Mouse (Mus musculus): ENCODE results near the gene Tmem273.

Tmem273 gene

GRCm38 (mm10) chr14:32785556-32786130 lies at the start of gene Tmem273:
Tmem273 (plus strand) TSS chr14:32785963.
- DNase-seq: no peak

GRCm38 (mm10) chr14:32736561-32736960 lies 49.2 kb upstream of the Tmem273 start:
- no peak for DNase-seq

- no peak for DNase-seq
Observed at GRCm38 (mm10) chr14:32738586-32738985, 47.2 kb upstream of the Tmem273 start.

- DNase-seq: no peak
Observed at GRCm38 (mm10) chr14:32748519-32748918, 37.2 kb upstream of the Tmem273 start.

GRCm38 (mm10) chr14:32750727-32751126 lies 35.0 kb upstream of the Tmem273 start:
- DNase-seq: no peak

- no peak for DNase-seq
Observed at GRCm38 (mm10) chr14:32754286-32754685, 31.5 kb upstream of the Tmem273 start.

GRCm38 (mm10) chr14:32762177-32762576 lies 23.6 kb upstream of the Tmem273 start:
- DNase-seq: no peak

GRCm38 (mm10) chr14:32770563-32770962 lies 15.2 kb upstream of the Tmem273 start:
- no peak for DNase-seq

GRCm38 (mm10) chr14:32772085-32772484 lies 13.7 kb upstream of the Tmem273 start:
- DNase-seq: no peak

- DNase-seq: peak; percentile 33
Observed at GRCm38 (mm10) chr14:32772791-32773190, 13.0 kb upstream of the Tmem273 start.

- no peak for DNase-seq
Observed at GRCm38 (mm10) chr14:32773456-32773855, 12.3 kb upstream of the Tmem273 start.

- no peak for DNase-seq
Observed at GRCm38 (mm10) chr14:32776077-32776476, 9.7 kb upstream of the Tmem273 start.

- no peak for DNase-seq
Observed at GRCm38 (mm10) chr14:32778362-32778761, 7.4 kb upstream of the Tmem273 start.

- no peak for DNase-seq
Observed at GRCm38 (mm10) chr14:32782866-32783265, 2.9 kb upstream of the Tmem273 start.

GRCm38 (mm10) chr14:32784130-32784747 lies 1.5 kb upstream of the Tmem273 start:
- DNase-seq: no peak

GRCm38 (mm10) chr14:32784748-32785134 lies 1.0 kb upstream of the Tmem273 start:
- DNase-seq: no peak

- DNase-seq: peak; percentile 15
Observed at GRCm38 (mm10) chr14:32787691-32788090, 1.9 kb downstream of the Tmem273 start.

- peak; percentile 35 for DNase-seq
Observed at GRCm38 (mm10) chr14:32796375-32796774, 10.6 kb downstream of the Tmem273 start.

- DNase-seq: no peak
Observed at GRCm38 (mm10) chr14:32797803-32798202, 12.0 kb downstream of the Tmem273 start.

GRCm38 (mm10) chr14:32798355-32798754 lies 12.6 kb downstream of the Tmem273 start:
- no peak for DNase-seq

- no peak for DNase-seq
Observed at GRCm38 (mm10) chr14:32800048-32800447, 14.3 kb downstream of the Tmem273 start.

GRCm38 (mm10) chr14:32801016-32801661 lies 15.4 kb downstream of the Tmem273 start:
- peak; percentile 76 for DNase-seq

GRCm38 (mm10) chr14:32801662-32802024 lies 15.9 kb downstream of the Tmem273 start:
- DNase-seq: no peak

GRCm38 (mm10) chr14:32810111-32810510 lies 24.3 kb downstream of the Tmem273 start:
- DNase-seq: no peak
